Mouse (Mus musculus): ENCODE measurements at regions not wholly inside any gene's neighbourhood (a gene's known extent, or its start where the extent isn't known, plus 50 kb on each side); places are given as distances from the start of the nearest gene placed in this dataset.
A peak's percentile ranks its signal among the peaks of the same experiment; 100 is the strongest.

DNA sequence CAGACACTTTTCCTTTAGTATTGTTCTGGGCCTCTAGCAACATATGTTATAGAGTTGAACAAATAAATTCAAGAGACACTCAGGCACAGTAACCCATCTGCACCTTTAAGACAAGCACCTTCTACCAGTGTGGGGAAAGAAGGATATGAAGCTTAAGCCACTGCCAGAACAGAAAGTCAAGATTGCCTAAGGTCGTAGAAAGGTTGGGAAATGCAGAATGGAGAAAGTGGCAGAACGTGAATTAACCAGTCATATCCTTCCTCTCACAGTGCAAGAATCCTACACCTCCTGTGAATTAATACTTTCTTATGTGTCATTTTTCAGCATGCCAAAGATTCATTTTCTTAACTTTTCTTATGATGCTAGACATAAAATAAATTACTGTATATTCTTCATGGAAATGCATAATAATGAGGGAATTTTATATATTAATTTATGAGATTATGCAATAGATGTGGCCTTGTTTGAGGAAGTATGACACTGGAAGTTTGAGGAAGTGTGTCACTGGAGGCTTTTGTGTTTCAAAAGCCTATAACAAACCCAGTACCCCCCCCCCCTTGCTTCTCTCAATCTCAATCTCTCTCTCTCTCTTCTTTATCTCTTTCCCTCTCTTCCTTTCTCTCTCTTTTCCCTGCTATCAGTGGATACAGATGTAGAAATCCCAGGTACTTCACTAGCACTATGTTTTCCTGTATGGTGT is 361.6 kb upstream of the Edil3 start:
- Histone ChIP-seq H3K4me3 (replicated peaks) (no peak overlapping the region), H3K4me1 (replicated peaks) (no peaks in the 10 kb centered on the region), H3K27ac (replicated peaks) (no peak overlapping the region), H3K36me3 (replicated peaks) (no peaks in the 10 kb centered on the region), H3K4me2 (no peak overlapping the region), H3K27me3 (no peaks in the 10 kb centered on the region), H3K9me3 (replicated peaks) (no peaks in the 10 kb centered on the region), H3K9ac (no peak overlapping the region)
- WGBS (ENCODE audit: insufficient replicate concordance) = 29% methylated on average over 2 of the region's 2 CpGs
- peak; percentile 58 for ATAC-seq (ENCODE audit: insufficient read depth)

GRCm38 (mm10) chr13:88490104-88490503 is 331.2 kb upstream of the Edil3 start:
- Histone ChIP-seq H3K9me3 (replicated peaks) (no peaks in the 10 kb centered on the region; the same call in 1 of the 2 replicates), H3K27me3 (no peaks in the 10 kb centered on the region), H3K4me1 (replicated peaks) (no peaks in the 10 kb centered on the region), H3K4me2 (no peak overlapping the region), H3K9ac (no peak overlapping the region), H3K27ac (replicated peaks) (no peak overlapping the region), H3K4me3 (replicated peaks) (no peak overlapping the region), H3K36me3 (replicated peaks) (no peaks in the 10 kb centered on the region)
- no peak for ATAC-seq (ENCODE audit: insufficient read depth)
- WGBS (ENCODE audit: insufficient replicate concordance) = 74% methylated on average over 10 of the region's 10 CpGs

DNA sequence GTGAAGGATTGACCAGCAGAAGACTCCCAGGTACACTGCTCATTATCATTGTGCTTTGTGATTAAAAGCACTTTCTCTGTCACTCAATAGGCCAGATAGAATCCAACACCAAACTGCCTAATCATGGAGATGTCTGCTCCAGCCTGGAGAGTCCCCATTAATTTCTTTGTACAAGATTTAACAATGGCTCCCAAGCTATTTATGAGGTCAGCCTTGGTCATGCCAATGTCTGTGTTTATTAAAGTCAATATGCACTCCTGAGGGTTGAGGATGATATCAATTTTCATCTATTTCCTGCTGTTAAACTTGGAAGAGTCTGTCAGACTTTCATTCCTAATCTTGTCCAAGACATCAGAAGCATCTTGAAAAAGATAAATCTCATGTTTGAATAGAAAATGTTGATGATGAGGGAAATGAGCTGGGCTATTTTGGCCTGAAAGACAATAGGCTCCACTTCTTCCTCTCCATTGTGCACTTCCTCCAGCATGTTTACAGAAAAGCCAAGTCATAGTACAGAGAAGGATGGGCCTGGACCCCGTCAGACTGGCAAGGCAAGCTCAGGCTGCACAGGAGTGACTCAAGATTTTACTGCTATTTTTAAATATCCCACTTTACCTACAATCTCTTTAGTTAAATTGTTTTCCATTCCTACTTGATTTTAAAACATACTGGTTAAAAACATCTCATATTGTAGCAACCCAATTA is 310.3 kb upstream of the Edil3 start:
- Histone ChIP-seq H3K9ac (no peak overlapping the region), H3K27ac (replicated peaks) (no peak overlapping the region), H3K4me1 (replicated peaks) (no peaks in the 10 kb centered on the region), H3K4me3 (replicated peaks) (no peak overlapping the region), H3K9me3 (replicated peaks) (no peaks in the 10 kb centered on the region), H3K27me3 (no peaks in the 10 kb centered on the region), H3K36me3 (replicated peaks) (no peaks in the 10 kb centered on the region), H3K4me2 (no peak overlapping the region)
- ATAC-seq (ENCODE audit: insufficient read depth) = no peak
- 24% methylated on average over 1 of the region's 1 CpGs for WGBS (ENCODE audit: insufficient replicate concordance)

DNA sequence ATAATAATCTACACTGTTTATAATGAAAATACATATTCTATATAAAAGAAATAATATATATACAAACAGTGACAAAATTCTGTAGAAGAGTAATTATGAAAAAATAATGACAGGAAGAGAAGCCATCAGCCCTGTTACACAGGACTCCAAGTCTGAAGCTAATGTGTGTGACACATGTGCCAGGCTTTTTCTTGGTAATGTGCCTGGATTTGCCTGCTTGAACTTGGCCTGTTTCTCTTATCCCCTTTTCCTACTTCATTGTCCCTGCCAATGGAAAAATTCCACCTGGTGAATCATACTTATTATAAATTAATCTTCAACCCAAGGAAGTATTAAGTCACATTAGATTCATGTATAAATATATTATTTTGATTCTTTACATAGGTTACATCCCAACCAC is 286.5 kb upstream of the Edil3 start:
- Histone ChIP-seq H3K36me3 (replicated peaks) (no peaks in the 10 kb centered on the region), H3K27ac (replicated peaks) (no peak overlapping the region), H3K4me1 (replicated peaks) (no peaks in the 10 kb centered on the region), H3K4me3 (replicated peaks) (no peak overlapping the region), H3K4me2 (no peak overlapping the region), H3K9me3 (replicated peaks) (no peaks in the 10 kb centered on the region), H3K27me3 (no peaks in the 10 kb centered on the region), H3K9ac (no peak overlapping the region)
- no peak for ATAC-seq (ENCODE audit: insufficient read depth)

DNA sequence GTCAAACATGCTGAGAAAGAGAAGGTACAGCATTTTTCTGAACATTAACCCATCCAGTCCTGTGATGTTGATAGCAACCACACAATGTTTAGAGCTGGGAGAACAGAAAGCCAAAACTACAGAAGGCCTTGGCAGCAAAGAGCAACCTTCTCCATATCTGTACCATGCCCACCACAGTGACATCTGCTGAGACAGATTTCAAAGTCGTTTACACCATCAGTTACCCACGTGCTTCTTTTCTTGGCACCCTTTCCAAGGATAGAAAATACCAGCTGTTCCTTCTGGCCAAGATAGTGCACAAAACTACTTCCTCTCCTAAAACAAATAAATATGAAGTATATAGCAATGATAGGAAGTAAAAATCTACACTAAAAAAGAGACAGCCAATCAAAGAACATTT is 266.8 kb upstream of the Edil3 start:
- Histone ChIP-seq H3K9me3 (replicated peaks) (no peaks in the 10 kb centered on the region), H3K4me3 (replicated peaks) (no peak overlapping the region), H3K9ac (no peak overlapping the region), H3K4me1 (replicated peaks) (no peaks in the 10 kb centered on the region), H3K36me3 (replicated peaks) (no peaks in the 10 kb centered on the region), H3K27ac (replicated peaks) (no peak overlapping the region), H3K27me3 (no peaks in the 10 kb centered on the region), H3K4me2 (no peak overlapping the region)
- 19% methylated on average over 2 of the region's 2 CpGs for WGBS (ENCODE audit: insufficient replicate concordance)
- ATAC-seq (ENCODE audit: insufficient read depth) = no peak

GRCm38 (mm10) chr13:88564978-88565377 is 256.3 kb upstream of the Edil3 start:
- ATAC-seq (ENCODE audit: insufficient read depth) = no peak
- WGBS (ENCODE audit: insufficient replicate concordance) = 56% methylated on average over 1 of the region's 1 CpGs

GRCm38 (mm10) chr13:88602244-88602643 is 219.0 kb upstream of the Edil3 start:
- Histone ChIP-seq H3K4me2 (no peak overlapping the region), H3K4me1 (replicated peaks) (no peaks in the 10 kb centered on the region), H3K4me3 (replicated peaks) (no peak overlapping the region), H3K9ac (no peak overlapping the region), H3K27ac (replicated peaks) (no peak overlapping the region), H3K9me3 (replicated peaks) (no peaks in the 10 kb centered on the region), H3K36me3 (replicated peaks) (no peaks in the 10 kb centered on the region), H3K27me3 (no peaks in the 10 kb centered on the region)
- WGBS (ENCODE audit: insufficient replicate concordance) = 28% methylated on average over 1 of the region's 1 CpGs
- ATAC-seq (ENCODE audit: insufficient read depth) = no peak

More at GRCm38 (mm10) chr13:88564978-88565377, 256.3 kb upstream of the Edil3 start:
- no peak overlapping the region for H3K4me3 ChIP-seq (replicated peaks)
- no peak overlapping the region for H3K9ac ChIP-seq
- no peaks in the 10 kb centered on the region for H3K27me3 ChIP-seq
- H3K4me2 ChIP-seq = no peak overlapping the region
- no peaks in the 10 kb centered on the region for H3K36me3 ChIP-seq (replicated peaks)
- H3K9me3 ChIP-seq (replicated peaks) = no peaks in the 10 kb centered on the region
- H3K4me1 ChIP-seq (replicated peaks) = no peaks in the 10 kb centered on the region
- H3K27ac ChIP-seq (replicated peaks) = no peak overlapping the region

- no peak for ATAC-seq (ENCODE audit: insufficient read depth)
- no peak overlapping the region for H3K4me2 ChIP-seq
- H3K27me3 ChIP-seq = no peaks in the 10 kb centered on the region
- 52% methylated on average over 2 of the region's 2 CpGs for WGBS (ENCODE audit: insufficient replicate concordance)
- H3K4me3 ChIP-seq (replicated peaks) = no peak overlapping the region
- H3K36me3 ChIP-seq (replicated peaks) = no peaks in the 10 kb centered on the region
- H3K9ac ChIP-seq = no peak overlapping the region
- no peak overlapping the region for H3K27ac ChIP-seq (replicated peaks)
- no peaks in the 10 kb centered on the region for H3K9me3 ChIP-seq (replicated peaks)
- no peaks in the 10 kb centered on the region for H3K4me1 ChIP-seq (replicated peaks)
Observed at GRCm38 (mm10) chr13:88610610-88611009, 210.7 kb upstream of the Edil3 start.

- ATAC-seq (ENCODE audit: insufficient read depth) = no peak
- WGBS (ENCODE audit: insufficient replicate concordance) = 66% methylated on average over 3 of the region's 3 CpGs
- H3K36me3 ChIP-seq (replicated peaks) = no peaks in the 10 kb centered on the region
Observed at GRCm38 (mm10) chr13:88613231-88613630, 208.0 kb upstream of the Edil3 start.

DNA sequence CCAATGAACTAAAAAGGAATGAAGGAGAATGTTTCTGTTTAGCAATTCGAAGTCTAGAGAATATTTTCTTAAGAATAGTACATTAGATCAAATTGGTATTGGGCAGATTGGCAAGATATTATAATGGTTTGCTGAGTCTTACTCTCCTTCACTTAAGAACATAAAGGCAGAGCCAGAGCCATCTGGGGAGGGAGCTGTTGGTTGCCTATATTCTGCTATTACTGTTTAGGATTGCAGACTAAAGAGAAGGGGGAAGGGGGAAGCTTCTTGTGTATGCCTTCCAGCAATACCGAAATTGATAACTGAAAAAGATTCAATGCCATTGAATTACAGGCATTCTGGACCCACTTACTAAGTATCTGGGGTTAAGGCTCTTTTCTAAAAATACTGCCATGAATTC is 171.1 kb upstream of the Edil3 start:
- Histone ChIP-seq H3K27ac (replicated peaks) (no peak overlapping the region), H3K36me3 (replicated peaks) (no peaks in the 10 kb centered on the region), H3K9ac (no peak overlapping the region), H3K9me3 (replicated peaks) (no peaks in the 10 kb centered on the region), H3K27me3 (no peaks in the 10 kb centered on the region), H3K4me2 (no peak overlapping the region), H3K4me3 (replicated peaks) (no peak overlapping the region), H3K4me1 (replicated peaks) (no peaks in the 10 kb centered on the region)
- WGBS (ENCODE audit: insufficient replicate concordance) = 48% methylated on average over 2 of the region's 2 CpGs
- no peak for ATAC-seq (ENCODE audit: insufficient read depth)

More at GRCm38 (mm10) chr13:88613231-88613630, 208.0 kb upstream of the Edil3 start:
- Histone ChIP-seq H3K4me2 (no peak overlapping the region), H3K4me3 (replicated peaks) (no peak overlapping the region), H3K9me3 (replicated peaks) (no peaks in the 10 kb centered on the region), H3K4me1 (replicated peaks) (no peaks in the 10 kb centered on the region), H3K27ac (replicated peaks) (no peak overlapping the region), H3K9ac (no peak overlapping the region), H3K27me3 (no peaks in the 10 kb centered on the region)

GRCm38 (mm10) chr13:88651036-88651435 is 170.2 kb upstream of the Edil3 start:
- Histone ChIP-seq H3K36me3 (replicated peaks) (no peaks in the 10 kb centered on the region), H3K4me1 (replicated peaks) (no peaks in the 10 kb centered on the region), H3K27me3 (no peaks in the 10 kb centered on the region), H3K4me3 (replicated peaks) (no peak overlapping the region), H3K9me3 (replicated peaks) (no peaks in the 10 kb centered on the region), H3K27ac (replicated peaks) (no peak overlapping the region), H3K9ac (no peak overlapping the region), H3K4me2 (no peak overlapping the region)
- ATAC-seq (ENCODE audit: insufficient read depth) = no peak
- 47% methylated on average over 2 of the region's 2 CpGs for WGBS (ENCODE audit: insufficient replicate concordance)

DNA sequence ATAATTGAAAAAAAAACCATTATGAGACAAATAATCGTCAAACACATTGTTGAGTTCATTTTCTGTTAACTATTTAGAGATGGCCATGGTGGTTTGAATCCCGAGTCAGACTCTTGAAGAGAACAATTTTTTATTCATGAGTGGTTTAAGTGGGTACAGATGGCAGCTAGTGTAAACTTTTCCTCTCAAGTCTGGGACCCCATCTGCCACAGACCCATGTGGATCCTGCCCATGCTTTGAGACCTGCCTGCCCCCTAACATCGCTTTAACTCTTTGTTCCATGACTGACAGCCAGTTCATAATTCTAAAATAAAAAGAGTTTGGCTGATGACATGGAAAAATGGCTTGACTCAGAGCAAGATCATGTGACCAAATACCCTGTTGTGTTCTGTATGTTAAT is 166.2 kb upstream of the Edil3 start:
- WGBS (ENCODE audit: insufficient replicate concordance) = 50% methylated on average over 3 of the region's 3 CpGs
- Histone ChIP-seq H3K9me3 (replicated peaks) (no peaks in the 10 kb centered on the region), H3K9ac (no peak overlapping the region), H3K27ac (replicated peaks) (no peak overlapping the region), H3K36me3 (replicated peaks) (no peaks in the 10 kb centered on the region), H3K27me3 (no peaks in the 10 kb centered on the region), H3K4me3 (replicated peaks) (no peak overlapping the region), H3K4me2 (no peak overlapping the region), H3K4me1 (replicated peaks) (no peaks in the 10 kb centered on the region)
- no peak for ATAC-seq (ENCODE audit: insufficient read depth)
